Mouse (Mus musculus): Measurements from ENCODE around the gene Aox2. TPM values are rescaled to one million over a fixed set of nuclear protein-coding genes. Genes with fewer than 3 reads are reported as not detected.

The Aox2 gene
- total and polyA plus RNA-seq, 3 experiments, result 0.79 to 1.4 (median 1.4) TPM

DNA sequence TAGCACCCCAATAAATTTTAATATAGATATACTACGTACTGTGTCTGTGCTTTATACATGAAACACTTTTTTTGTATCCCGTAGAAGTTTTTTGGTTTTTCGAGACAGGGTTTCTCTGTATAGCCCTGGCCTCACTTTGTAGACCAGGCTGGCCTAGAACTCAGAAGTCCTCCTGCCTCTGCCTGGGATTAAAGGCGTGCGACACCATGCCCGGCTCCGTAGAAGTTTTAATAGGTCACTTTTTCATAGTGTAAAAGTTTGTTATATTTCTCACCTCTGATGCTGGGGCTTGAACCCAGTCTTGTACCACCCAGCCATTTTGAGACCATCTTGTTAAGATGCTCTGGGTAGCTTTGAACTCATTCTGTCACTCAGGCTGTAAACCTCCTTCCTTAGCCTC is 129.2 kb downstream of the Aox2 start:
- Histone ChIP-seq H3K9me3 (replicated peaks) (no peaks in the 10 kb centered on the region), H3K4me1 (ENCODE audit: insufficient read depth, low read depth, low read length) (peaks cover 12% of the 10 kb centered on the region; the same call in 1 of the 2 replicates), H3K4me3 (ENCODE audit: low read depth, low read length) (no peak overlapping the region), H3K27me3 (ENCODE audit: insufficient read depth, low read length) (no peaks in the 10 kb centered on the region), H3K36me3 (replicated peaks) (peaks cover 86% of the 10 kb centered on the region)
- DNase-seq (ENCODE audit: low spot score) (no peak), ATAC-seq (ENCODE audit: extremely low read depth, insufficient number of reproducible peaks, low FRiP score, poor library complexity, severe bottlenecking) (no peak)
- TF ChIP-seq GATA1 (IDR thresholded peaks at IDR 0.05; ENCODE audit: borderline replicate concordance, low read length), result no peak
- TF ChIP-seq CTCF (IDR thresholded peaks at IDR 0.05; ENCODE audit: low read depth, low read length), result no peak
- no peak for TF ChIP-seq TAL1 (conservative IDR thresholded peaks at IDR 0.05; ENCODE audit: low read depth, low read length)
- no peak for TF ChIP-seq POLR2AphosphoS5 (IDR thresholded peaks at IDR 0.05; ENCODE audit: insufficient replicate concordance, low read depth, low read length)
- no peak for TF ChIP-seq GATA2 (IDR thresholded peaks at IDR 0.05; ENCODE audit: borderline replicate concordance, low read depth, low read length)

DNA sequence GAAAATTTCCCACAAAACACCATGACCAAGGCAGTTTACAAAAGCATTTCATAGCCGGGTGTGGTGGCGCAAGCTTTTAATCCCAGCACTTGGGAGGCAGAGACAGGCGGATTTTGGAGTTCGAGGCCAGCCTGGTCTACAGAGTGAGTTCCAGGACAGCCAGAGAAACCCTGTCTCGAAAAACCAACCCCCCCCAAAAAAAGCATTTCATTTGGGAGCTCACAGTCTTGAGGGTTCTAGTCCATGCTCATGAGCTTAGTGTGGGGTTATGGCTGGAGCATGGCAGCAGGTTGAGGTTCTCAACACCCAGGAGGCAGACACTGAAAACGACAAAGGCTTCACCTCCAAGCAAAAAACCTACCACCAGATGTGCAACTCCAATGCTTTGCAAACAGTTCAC is 130.0 kb downstream of the Aox2 start:
- H3K36me3 ChIP-seq (replicated peaks), result peaks cover 86% of the 10 kb centered on the region
- DNase-seq (ENCODE audit: low spot score) (no peak), ATAC-seq (ENCODE audit: extremely low read depth, insufficient number of reproducible peaks, low FRiP score, poor library complexity, severe bottlenecking) (no peak)

DNA sequence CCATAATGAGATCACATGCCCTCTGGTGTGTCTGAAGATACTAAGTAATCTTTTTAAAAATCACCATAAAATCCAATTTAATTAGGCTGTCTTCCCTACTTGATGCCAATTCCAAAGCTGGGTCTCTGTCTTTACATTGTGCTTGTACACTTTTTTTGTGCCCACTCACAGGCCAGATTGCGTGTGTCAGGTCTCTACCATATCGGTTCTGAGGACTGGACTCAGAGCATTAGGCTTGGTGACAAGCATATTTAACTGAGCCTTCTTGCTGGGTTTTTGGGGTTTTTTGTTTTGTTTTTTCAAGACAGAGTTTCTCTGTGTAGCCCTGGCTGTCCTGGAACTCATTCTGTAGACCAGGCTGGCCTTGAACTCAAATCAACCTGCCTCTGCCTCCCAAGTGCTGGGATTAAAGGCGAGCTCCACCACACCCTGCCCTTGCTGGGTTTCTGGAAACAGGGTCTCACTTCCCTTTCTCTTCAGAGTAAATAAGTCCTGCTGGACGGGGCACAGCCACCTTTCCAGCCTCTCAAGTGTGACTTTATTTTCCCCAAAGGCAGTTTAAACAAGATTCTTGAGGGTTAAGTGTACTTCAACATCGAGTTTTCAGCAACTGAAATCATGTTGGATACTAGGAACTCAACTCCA is 131.5 kb downstream of the Aox2 start:
- Histone ChIP-seq H3K4me3 (ENCODE audit: low read depth, low read length) (no peak overlapping the region), H3K9me3 (replicated peaks) (no peaks in the 10 kb centered on the region), H3K27me3 (ENCODE audit: insufficient read depth, low read length) (no peaks in the 10 kb centered on the region), H3K36me3 (replicated peaks) (peaks cover 86% of the 10 kb centered on the region), H3K4me1 (ENCODE audit: insufficient read depth, low read depth, low read length) (peaks cover 13% of the 10 kb centered on the region)
- no peak for ATAC-seq (ENCODE audit: extremely low read depth, insufficient number of reproducible peaks, low FRiP score, poor library complexity, severe bottlenecking)
- no peak for DNase-seq (ENCODE audit: low spot score)
- TF ChIP-seq POLR2AphosphoS5 (IDR thresholded peaks at IDR 0.05; ENCODE audit: insufficient replicate concordance, low read depth, low read length), result no peak
- TF ChIP-seq CTCF (IDR thresholded peaks at IDR 0.05; ENCODE audit: low read depth, low read length), result no peak
- no peak for TF ChIP-seq GATA1 (IDR thresholded peaks at IDR 0.05; ENCODE audit: borderline replicate concordance, low read length)
- TF ChIP-seq TAL1 (conservative IDR thresholded peaks at IDR 0.05; ENCODE audit: low read depth, low read length), result no peak
- TF ChIP-seq GATA2 (IDR thresholded peaks at IDR 0.05; ENCODE audit: borderline replicate concordance, low read depth, low read length), result no peak

More for the DNA sequence above, 130.0 kb downstream of the Aox2 start:
- no peak for TF ChIP-seq POLR2AphosphoS5 (IDR thresholded peaks at IDR 0.05; ENCODE audit: insufficient replicate concordance, low read depth, low read length)
- no peak for TF ChIP-seq GATA1 (IDR thresholded peaks at IDR 0.05; ENCODE audit: borderline replicate concordance, low read length)
- TF ChIP-seq CTCF (IDR thresholded peaks at IDR 0.05; ENCODE audit: low read depth, low read length), result no peak
- TF ChIP-seq GATA2 (IDR thresholded peaks at IDR 0.05; ENCODE audit: borderline replicate concordance, low read depth, low read length), result no peak
- no peak for TF ChIP-seq TAL1 (conservative IDR thresholded peaks at IDR 0.05; ENCODE audit: low read depth, low read length)
- Histone ChIP-seq H3K27me3 (ENCODE audit: insufficient read depth, low read length) (no peaks in the 10 kb centered on the region), H3K9me3 (replicated peaks) (no peaks in the 10 kb centered on the region), H3K4me3 (ENCODE audit: low read depth, low read length) (no peak overlapping the region), H3K4me1 (ENCODE audit: insufficient read depth, low read depth, low read length) (peaks cover 10% of the 10 kb centered on the region; the same call in 1 of the 2 replicates)

DNA sequence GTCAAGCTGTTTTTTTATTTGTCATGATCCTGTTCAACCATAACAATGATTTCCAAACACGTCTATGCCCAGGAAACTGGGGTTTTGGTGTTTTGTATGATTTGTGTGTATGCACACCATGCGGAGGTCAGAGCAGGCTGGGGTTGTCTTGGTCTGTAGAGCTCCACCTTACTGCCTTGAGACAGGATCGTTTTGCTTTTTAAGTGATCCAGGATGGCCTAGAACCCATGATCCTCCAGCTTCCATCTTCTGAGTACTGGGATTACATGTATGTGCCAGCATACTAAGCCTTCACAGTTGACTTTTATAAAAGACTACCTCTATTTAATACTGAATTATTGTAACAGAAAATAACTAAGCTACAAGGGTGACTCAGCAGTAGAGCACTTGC is 132.1 kb downstream of the Aox2 start:
- TF ChIP-seq POLR2AphosphoS5 (IDR thresholded peaks at IDR 0.05; ENCODE audit: insufficient replicate concordance, low read depth, low read length) (no peak), GATA1 (IDR thresholded peaks at IDR 0.05; ENCODE audit: borderline replicate concordance, low read length) (no peak), TAL1 (conservative IDR thresholded peaks at IDR 0.05; ENCODE audit: low read depth, low read length) (no peak), CTCF (IDR thresholded peaks at IDR 0.05; ENCODE audit: low read depth, low read length) (no peak), GATA2 (IDR thresholded peaks at IDR 0.05; ENCODE audit: borderline replicate concordance, low read depth, low read length) (no peak)
- H3K36me3 ChIP-seq (replicated peaks), result peaks cover 90% of the 10 kb centered on the region
- H3K27me3 ChIP-seq (ENCODE audit: insufficient read depth, low read length), result no peaks in the 10 kb centered on the region
- DNase-seq (ENCODE audit: low spot score) (no peak), ATAC-seq (ENCODE audit: extremely low read depth, insufficient number of reproducible peaks, low FRiP score, poor library complexity, severe bottlenecking) (no peak)
- peaks cover 13% of the 10 kb centered on the region for H3K4me1 ChIP-seq (ENCODE audit: insufficient read depth, low read depth, low read length)
- no peak overlapping the region for H3K4me3 ChIP-seq (ENCODE audit: low read depth, low read length)
- H3K9me3 ChIP-seq (replicated peaks), result no peaks in the 10 kb centered on the region

DNA sequence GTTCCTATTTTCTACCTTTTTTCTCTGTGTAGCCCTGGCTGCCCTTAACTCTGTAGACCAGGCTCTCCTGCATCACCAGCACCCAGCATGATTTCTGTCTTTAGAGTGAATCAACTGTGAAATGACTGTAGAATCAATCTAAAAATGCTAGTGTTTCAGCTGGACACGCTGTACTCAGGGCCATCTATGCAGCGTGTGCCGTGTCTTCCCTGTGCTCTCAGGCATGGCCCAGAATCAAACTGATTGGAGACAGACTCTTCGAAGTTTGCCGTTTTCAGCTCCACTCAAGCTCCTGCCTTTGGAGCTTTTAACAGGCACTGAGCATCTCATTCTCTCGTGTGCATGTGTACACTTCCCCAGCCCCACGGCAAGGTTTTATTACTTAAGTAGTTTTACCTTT is 132.7 kb downstream of the Aox2 start:
- DNase-seq (ENCODE audit: low spot score) (no peak), ATAC-seq (ENCODE audit: extremely low read depth, insufficient number of reproducible peaks, low FRiP score, poor library complexity, severe bottlenecking) (no peak)
- TF ChIP-seq GATA1 (IDR thresholded peaks at IDR 0.05; ENCODE audit: borderline replicate concordance, low read length) (no peak), POLR2AphosphoS5 (IDR thresholded peaks at IDR 0.05; ENCODE audit: insufficient replicate concordance, low read depth, low read length) (no peak), GATA2 (IDR thresholded peaks at IDR 0.05; ENCODE audit: borderline replicate concordance, low read depth, low read length) (no peak), CTCF (IDR thresholded peaks at IDR 0.05; ENCODE audit: low read depth, low read length) (no peak), TAL1 (conservative IDR thresholded peaks at IDR 0.05; ENCODE audit: low read depth, low read length) (no peak)

DNA sequence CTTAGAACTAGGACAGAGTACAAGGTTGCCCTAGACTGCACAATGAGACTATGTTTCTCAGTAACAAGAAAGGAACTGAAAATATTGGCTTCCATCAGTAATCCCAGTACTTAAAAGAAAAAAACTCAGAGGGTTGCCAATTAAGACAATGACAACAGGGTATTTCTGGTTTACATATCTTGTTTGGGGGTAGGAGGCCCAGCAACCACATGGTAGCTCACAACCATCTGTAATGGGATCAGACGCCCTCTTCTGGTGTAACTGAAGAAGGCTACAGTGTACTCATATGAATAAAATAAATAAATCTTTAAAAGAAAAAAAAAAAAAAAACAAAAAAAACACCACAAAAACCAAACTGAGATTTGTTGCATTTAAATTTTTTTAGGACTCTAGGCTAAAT is 137.3 kb downstream of the Aox2 start:
- no peaks in the 10 kb centered on the region for H3K9me3 ChIP-seq (replicated peaks)
- H3K4me1 ChIP-seq (ENCODE audit: insufficient read depth, low read depth, low read length), result peaks cover 44% of the 10 kb centered on the region
- no peaks in the 10 kb centered on the region for H3K27me3 ChIP-seq (ENCODE audit: insufficient read depth, low read length)
- peaks cover 94% of the 10 kb centered on the region for H3K36me3 ChIP-seq (replicated peaks)
- DNase-seq (ENCODE audit: low spot score) (no peak), ATAC-seq (ENCODE audit: extremely low read depth, insufficient number of reproducible peaks, low FRiP score, poor library complexity, severe bottlenecking) (no peak)
- H3K4me3 ChIP-seq (ENCODE audit: low read depth, low read length), result no peak overlapping the region
- TF ChIP-seq GATA1 (IDR thresholded peaks at IDR 0.05; ENCODE audit: borderline replicate concordance, low read length) (no peak), CTCF (IDR thresholded peaks at IDR 0.05; ENCODE audit: low read depth, low read length) (no peak), TAL1 (conservative IDR thresholded peaks at IDR 0.05; ENCODE audit: low read depth, low read length) (no peak), GATA2 (IDR thresholded peaks at IDR 0.05; ENCODE audit: borderline replicate concordance, low read depth, low read length) (no peak)

More for the DNA sequence above, 132.7 kb downstream of the Aox2 start:
- Histone ChIP-seq H3K36me3 (replicated peaks) (peaks cover 92% of the 10 kb centered on the region), H3K4me1 (ENCODE audit: insufficient read depth, low read depth, low read length) (peaks cover 13% of the 10 kb centered on the region), H3K9me3 (replicated peaks) (no peaks in the 10 kb centered on the region), H3K4me3 (ENCODE audit: low read depth, low read length) (no peak overlapping the region), H3K27me3 (ENCODE audit: insufficient read depth, low read length) (no peaks in the 10 kb centered on the region)

Data from G1E (cell line).